Mouse (Mus musculus) ES-E14 (cell line): ENCODE measurements at regions not wholly inside any gene's neighbourhood (a gene's known extent, or its start where the extent isn't known, plus 50 kb on each side); places are given as distances from the start of the nearest gene placed in this dataset.

Experiments
- CHD2 ChIP-seq: IDR thresholded peaks from 2 replicates; pipeline ENCODE4 v1.6.1; 2014; ENCODE audit warnings: mild to moderate bottlenecking, low read depth, low read length, inconsistent platforms
- HCFC1 ChIP-seq: IDR thresholded peaks from 2 replicates; pipeline ENCODE4 v1.6.1; 2012; ENCODE audit warnings: low read length, inconsistent platforms, borderline replicate concordance; ENCODE audit not compliant: insufficient read depth
- ZC3H11A ChIP-seq: IDR thresholded peaks from 2 replicates; pipeline ENCODE4 v1.6.1; 2012; ENCODE audit warnings: low read depth, mild to moderate bottlenecking, inconsistent platforms, low read length, borderline replicate concordance
- ZNF384 ChIP-seq: IDR thresholded peaks from 2 replicates; pipeline ENCODE4 v1.6.1; 2012; ENCODE audit warnings: low read depth, low read length, inconsistent platforms

DNA sequence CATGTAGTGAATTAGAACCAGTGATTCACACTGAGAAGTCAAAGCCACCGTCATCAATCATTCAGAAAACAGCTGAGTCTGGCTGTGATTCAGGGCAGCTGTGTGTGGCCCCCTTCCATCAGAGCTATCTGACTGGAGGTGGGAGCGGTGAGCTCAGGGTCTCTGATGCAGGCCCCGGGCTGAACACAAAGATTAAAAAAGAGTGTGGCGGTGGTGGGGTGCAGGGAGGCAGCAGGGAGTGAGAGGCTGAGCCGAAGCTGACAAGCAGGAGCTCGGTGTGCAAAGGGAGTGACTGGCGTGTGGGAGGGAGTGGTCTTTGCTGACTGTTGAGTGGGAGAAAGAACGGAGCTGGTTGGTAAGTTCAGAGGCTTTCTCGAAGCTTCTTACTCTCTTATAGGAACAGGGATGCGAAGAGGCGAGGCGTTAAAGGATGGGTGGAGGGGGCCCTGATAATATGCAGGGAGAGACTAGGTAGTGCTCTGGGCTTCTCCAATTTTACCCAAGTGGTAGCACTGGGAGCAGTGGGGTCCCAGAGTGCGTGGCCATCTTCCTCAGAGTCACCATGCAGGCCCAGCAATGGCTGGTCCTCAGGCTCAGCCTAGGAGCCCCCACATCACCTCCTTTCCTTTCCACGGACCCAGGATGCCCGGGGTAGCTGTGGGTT, 116.1 kb upstream of the Fstl4 start:
- TF ChIP-seq CHD2 (no peak), ZC3H11A (no peak), ZNF384 (no peak), HCFC1 (no peak)
